Mouse (Mus musculus) yolk sac, embryonic 10.5 days (tissue): Measurements from ENCODE around the gene Tdrkh.
A peak's percentile ranks its signal among the peaks of the same experiment; 100 is the strongest.

Source experiments
- DNase-seq: peaks from one replicate; pipeline ENCODE4 v3.0.0-alpha.2; 2017; ENCODE audit warnings: low spot score

Tdrkh gene

DNA sequence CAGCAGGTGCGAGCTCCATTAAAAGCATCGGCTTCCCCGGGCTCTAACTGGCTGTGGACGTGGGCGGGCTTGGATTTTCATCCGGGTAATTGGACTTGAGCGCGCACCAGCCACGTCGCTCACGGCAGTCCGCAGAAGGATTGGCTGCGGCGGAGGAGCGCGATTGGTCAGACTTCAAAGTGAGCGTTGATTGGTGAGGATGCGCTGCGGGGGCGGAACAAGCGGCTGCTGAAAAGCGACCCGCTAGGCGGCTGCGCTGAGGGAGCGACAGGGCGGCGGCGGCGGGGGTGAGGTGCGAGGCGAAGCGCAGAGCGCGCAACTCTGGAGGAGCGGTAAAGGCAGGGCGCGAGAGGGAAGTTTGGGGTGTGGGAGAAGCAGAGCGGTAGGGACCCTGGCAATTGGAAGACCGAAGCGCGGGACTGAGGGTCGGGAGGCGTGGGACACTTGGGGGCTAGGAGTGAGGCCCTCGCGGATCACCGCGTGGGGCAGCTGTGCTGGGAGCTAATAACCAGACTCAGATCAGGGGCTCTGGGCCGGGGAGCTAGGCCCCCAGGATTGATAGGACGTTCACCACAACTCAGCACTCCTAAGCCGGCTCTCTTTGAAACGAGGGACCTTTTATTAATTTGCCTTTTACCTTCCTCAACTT is at the start of gene Tdrkh:
TSS of gene Tdrkh (plus strand) at position 243 of the 649 bp plus-strand sequence.
- DNase-seq, result peak; percentile 95

DNA sequence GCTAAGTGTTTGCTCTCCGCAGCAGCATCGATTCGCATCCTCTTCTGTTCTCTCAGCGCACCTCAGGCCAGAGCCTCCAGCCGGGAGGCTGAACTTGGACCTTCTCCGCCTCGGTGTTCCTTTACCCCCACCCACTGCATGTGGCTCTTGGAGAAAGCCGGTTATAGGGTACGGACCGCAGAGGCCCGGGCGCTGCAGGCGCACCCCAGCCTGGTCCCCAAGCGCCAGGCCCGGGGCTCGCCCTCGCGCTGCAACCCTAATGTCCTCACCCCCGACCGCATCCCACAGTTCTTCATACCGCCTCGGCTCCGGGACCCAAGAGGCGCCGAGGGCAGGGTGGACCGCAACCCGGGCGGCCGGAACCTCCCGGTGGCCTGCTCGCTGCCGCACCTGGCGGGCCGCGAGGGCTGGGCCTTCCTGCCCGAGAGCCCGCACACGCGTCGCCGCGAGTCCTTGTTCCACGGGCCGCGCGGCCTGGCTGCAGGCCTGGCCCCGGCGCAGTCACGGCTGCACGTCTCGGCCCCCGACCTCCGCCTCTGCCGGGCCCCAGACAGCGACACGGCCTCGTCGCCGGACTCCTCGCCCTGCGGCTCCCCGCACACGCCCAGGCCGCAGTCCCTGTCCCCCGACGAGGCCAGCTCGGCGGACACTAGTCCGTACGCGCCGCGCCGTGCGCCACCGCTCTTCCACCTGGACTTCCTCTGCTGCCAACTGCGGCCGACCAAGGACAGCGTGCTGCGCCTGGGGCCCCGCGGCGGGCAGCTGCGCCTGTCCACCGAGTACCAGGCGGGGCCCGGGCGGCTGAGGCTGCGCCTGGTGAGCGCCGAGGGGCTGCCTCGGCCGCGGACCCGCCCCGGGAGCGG is 49.6 kb upstream of the Tdrkh start:
- peak; percentile 43 for DNase-seq

DNA sequence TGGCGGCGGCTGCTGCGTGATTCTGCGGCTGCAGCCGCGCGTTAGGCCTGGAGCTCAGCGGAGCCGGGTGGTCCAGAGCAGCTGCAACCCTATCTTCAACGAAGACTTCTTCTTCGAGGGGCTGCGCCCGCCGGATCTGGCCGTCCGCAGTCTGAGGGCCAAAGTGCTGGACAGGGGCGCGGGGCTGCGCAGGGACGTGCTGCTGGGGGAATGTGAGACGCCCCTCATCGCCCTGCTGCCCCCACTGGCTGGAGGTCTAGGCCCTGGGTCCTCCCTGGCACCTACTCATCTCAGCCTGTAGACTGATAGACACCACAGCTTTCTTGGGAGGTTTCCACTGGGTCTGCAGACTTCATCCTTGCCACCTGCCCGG is 48.9 kb upstream of the Tdrkh start:
- no peak for DNase-seq

DNA sequence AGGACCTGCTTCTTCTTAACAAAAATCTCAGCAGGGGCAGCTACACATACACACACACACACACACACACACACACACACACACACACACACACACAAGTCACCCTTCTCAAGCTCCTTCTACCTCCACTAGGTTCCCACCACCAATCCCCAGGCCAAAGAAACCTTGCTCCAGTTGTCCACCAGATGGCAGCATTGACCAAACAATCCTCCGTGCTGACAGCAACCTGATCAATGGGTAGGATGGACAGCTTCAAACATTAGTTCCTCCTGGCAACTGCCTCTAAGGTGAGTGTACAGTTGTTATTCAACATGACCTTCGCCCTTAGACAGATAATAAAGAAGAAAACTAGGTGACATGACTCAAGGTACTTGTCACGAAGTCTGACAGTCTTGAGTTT is 46.3 kb upstream of the Tdrkh start:
- peak; percentile 76 for DNase-seq

DNA sequence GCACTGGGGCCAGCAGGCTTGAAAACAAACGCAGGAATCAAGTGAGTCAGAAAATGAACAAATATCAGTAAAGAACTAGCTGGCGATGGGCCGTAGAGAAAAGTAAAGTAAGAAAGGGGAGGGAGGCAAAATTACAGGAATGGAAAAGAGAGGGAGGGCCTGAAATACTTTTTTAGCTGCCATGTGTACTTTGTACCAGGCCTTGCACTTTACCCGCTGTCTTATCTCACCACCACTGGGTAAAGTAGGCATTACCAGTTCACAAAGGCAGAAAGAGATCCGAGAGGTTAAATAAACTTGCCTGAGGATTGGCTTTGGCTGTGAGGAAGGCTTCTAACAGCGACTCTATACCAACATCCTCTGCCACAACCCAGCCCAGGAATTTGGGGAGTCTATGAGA is 45.6 kb upstream of the Tdrkh start:
- no peak for DNase-seq

DNA sequence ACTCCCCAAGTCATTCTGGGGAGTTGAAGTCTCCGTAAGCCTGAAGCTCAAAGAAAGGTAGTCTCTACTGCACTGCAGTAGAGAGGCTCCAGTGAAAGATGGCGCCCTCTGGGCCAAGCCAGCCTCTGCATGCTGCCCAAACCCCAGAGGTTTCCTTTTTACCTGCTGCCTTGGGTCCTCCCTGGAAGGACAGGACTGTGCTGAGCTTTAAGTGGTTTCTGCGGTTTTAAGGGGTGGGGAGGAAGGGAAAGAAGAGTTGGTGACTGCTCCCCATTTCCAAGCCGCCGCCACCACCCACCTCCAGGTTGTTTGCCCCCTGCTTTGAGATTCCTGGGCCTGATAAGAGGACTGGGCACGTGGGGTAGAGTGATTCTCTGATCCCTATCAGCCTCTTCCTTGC is 44.4 kb upstream of the Tdrkh start:
- DNase-seq, result no peak

DNA sequence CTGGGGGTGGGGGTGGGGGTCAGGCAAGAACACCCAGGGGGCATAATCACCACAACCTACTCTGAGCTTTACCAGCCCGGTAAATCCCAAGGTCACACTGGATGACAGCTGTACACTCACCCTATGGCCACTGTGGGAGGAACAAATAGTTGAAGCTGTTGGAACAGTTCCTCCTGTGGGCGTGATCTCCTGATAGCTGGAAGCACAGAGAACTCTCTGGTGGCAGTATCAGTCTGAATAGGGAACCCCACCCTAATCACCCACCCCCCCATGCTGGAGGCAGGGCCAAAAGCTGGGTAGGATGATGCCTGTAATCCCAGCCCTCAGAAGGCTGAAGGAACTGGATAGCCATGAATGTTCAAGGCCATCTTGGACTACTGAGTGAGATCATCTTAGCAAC is 43.4 kb upstream of the Tdrkh start:
- DNase-seq, result no peak

DNA sequence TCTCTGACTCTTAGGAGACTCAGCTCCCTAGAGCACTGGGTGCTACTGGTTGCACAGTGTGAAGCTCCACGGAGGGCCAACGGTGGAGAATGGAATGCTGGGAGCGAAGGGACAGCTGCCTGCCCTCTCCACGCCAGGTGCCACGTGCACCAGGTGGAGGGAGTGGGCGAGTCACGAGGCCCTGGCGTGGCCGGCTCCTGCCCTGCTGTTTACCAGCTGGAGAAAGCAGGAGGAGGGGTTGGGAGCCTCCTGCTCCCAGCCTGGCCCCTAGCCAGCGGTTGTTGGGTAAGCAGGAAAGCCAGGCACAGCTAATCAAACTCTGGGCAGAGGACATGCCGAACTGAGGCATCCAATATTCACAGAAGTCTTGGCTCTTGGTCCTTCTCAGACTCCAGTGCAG is 41.4 kb upstream of the Tdrkh start:
- DNase-seq, result no peak

DNA sequence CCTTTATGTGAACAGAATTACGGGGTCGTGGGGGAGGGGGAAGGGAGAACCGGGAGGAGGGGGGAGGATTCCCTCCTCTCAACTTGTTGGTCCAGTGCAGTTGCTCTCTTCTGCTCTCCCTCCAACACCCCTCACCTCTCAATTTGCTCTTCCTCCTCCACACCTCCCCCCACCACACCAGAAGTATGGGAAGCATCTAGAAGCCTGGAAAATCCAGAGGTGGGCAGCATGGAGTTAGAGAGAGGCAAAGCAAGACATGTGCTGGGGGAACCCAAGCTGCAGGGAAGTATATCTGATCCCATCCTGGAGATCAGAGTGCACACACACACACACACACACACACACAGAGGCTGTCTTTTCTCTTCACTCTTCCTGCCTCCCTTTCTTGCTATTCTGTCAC is 41.0 kb upstream of the Tdrkh start:
- DNase-seq, result no peak

DNA sequence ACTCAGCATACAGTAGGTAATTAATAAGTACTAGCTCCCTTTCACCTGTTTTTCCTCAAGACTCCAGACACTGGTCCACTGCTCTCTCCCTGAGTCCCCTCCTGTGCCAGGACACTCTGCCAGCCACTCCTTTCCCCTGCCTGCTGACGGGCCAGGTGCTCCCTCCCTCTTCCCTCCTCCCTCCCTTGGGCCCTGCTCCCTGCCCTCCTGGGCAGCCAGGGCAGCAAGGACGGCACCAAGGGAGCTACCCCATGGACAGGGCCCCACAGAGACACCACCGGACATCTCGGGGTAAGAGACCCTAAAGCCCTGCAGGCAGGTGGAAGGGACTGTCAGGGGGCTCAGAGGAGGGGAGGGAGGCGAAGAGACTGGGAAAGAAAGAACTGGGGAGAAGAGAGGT is 40.4 kb upstream of the Tdrkh start, which contains the start of gene Rorc:
TSS of gene Rorc (plus strand) at position 154 of the 400 bp plus-strand sequence.
- DNase-seq, result no peak

DNA sequence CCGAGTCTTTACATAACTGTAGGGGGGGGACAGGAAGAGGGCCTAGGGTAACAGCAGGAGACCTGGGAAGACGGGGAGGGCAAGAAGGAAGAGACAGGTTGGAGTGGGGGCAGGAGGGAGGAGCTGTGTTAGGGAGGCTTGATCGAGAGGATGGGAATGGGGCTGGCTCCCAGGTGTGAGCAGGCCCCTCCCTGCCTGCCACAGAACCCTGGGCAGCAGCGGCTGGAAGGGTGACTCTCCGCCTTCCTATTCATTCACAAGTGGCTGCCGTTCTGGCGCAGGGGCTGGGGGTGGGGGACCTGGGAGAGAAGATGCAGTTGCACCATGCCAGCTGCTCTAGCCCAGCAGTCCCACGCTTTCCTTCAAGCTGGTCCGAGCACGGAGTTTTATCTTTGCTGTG is 40.0 kb upstream of the Tdrkh start:
- DNase-seq, result no peak

DNA sequence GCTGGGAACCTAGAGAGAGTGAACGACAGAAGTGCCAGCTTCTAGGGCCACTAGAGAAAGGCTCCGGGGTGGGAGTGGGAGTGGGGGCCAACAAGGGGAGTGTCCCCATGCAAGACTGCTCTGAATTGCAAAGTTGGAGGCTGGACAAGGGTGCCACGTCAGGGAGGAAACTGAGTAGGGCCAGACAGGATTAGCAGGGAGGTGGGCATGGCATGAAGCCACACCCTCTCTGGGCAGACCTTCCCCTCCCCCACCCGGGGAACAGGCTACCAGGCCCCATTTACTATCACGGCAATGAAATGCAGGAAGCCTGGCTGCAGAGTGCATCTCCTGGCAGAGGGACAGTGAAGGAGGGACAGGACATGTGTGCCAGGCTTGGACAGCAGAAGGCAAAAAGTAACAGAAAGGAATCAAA is 39.5 kb upstream of the Tdrkh start:
- DNase-seq, result peak; percentile 13

DNA sequence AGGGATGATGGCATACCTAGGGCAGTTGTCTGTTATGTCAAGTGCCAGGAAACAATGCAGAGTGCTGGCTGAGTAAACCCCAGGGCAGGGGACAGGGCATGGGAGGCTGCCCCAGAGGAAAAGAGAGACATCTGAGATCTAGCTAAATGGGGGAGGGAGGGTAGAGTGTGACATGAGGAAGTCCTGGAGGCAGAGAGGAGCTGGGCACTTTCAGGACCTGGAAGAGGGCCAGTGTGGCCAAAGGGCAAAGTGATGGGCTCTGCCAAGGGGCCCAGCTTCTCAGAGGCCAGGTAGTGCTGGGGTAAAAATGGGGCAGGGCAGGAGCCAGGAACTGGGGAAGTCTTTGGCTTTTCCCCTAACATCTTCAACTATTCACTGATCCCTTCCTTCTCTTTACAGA is 38.4 kb upstream of the Tdrkh start:
- DNase-seq, result no peak

DNA sequence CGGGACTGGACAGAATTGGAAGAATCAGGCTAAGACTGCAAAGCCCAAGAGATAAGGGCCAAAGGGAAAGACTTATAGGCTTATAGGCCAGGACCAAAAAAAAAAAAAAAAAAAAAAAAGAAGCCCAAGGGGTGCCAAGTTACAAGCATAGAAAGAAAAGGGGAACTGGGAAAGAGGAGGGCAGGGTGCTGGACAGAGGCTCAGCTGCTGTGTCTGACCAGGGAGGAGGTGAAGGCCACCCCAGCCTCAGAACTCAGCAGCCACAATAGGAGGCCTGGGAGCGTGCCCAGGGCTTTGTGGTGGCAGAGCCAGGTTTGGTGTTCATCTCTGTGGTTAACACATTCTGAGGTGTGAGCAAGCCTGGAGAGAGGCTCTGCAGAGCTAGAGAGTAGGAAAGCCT is 37.9 kb upstream of the Tdrkh start:
- DNase-seq, result no peak

DNA sequence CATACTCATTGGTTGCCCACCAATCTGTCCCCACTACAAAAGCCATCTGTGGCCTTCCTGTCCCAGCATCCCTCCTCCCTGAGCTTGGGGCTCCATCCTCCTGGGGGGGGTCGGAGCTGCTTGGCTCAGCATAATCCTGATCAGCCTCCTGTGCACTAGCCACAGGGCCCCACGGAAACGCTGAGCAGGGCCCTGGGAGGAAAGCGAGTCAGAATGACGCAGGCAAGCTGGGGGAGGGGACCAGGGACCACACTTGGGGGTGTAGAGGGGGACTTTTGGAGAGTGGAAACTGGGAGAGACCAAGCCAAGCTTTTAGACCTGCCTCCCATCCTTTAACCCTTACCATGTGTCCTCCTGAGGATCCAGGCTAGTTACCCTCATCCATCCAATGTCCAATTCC is 37.2 kb upstream of the Tdrkh start:
- no peak for DNase-seq

DNA sequence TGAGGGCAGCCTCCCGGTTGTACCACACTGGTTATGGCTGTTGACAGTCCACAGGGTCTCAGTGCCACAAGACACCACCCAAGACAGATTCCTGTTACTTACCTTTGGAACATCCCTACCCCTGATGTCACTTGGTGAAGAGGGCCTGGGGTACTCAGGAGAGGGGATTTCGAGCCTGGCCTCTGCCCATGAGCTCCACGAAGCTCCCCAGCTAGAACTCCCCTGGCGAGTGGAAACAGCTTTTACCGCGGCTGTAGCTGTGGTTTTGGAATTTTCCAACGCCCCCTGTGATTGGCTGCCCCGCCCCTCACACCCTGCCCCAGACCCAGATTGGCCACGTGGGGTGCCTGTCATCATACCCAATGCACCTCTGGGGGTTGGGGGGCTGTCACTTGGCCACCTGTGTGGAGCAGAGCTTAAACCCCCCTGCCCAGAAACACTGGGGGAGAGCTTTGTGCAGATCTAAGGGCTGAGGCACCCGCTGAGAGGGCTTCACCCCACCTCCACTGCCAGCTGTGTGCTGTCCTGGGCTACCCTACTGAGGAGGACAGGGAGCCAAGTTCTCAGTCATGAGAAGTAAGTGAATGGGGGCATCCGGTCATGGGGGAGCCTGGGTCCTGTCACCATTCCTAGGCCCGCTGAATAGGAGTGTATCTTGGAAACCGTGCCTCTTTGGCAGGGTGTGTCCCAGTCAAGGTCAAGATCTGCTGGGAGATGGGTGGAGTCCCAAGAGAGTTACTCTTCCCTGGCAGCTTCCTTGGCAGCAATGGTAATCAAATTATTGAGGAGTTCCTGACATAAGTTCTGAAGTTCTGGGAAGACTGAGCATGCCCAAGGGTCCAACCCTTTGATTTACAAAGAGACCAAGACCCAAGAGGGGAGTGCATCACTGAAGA is 35.8 kb upstream of the Tdrkh start:
- no peak for DNase-seq

DNA sequence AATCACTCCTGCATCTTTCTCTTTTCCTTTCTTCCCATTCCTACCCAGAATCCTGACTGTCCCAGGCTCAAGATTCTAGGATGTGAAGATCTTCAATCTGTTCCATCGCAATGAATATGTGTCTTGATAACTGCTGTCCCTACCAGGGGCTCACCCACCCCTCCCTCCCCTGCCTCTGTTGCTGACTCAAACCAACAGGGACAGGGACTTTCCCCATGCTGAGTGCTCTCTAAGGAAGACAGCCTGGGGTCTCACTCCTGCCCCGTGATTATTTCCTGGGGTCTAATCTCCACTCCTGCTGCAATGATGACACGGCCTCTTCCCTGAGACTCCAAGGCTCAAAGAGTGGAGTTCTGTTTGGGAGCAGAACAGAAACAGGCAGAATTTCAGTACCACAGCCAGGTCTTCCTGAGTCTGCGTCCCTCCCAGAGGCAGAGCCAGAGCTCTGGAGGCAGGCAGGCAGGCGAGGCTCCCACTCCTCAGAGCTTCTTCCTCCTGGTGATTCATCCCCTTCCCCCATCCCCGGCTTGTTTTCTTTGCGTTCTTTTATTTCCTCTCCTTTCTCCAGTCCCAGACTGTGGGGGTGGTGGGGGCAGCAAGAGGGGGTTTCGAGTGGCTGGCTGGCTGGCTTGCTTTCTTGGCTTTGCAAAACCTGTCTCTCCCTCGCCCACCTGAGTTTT is 33.1 kb upstream of the Tdrkh start:
- no peak for DNase-seq

DNA sequence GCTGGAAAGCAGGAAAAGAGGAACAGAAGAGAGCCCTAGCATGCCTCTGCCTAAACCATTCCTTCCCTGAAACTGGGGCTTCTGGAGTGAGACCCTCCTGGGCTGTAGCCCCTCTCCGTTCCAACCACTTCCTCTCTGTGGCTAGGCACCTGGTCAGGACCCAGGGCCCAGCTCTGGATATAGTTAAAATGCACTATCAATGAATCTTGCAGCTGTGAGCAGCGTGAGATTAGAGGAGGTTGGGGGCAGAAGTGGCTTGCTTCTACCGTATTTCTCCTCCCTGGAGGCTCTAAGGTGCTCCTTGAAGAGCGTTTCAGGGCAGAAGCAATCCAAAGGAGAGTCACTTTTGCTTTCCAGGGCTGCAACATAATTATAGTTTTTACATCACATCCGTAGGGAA is 30.8 kb upstream of the Tdrkh start:
- DNase-seq, result no peak

DNA sequence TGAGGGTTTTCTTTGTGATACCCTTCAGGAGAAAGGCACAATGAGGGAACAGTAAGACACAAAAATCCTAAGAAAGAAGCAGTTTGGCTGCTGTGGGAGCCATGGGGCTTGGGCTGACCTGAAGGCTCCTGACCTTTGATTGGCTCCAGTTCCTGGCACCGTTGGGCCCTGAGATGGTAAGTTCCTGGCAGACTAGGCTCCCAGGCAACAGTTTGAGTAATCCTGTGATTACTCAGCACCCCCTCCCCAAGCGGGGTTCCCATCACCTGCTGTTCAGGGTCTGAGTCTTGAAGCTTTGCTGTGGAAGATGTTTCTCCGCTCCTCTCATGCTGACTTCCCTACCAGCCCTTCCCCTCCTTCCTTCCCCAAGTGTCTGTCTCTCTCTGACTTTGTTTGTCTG is 29.6 kb upstream of the Tdrkh start:
- no peak for DNase-seq

DNA sequence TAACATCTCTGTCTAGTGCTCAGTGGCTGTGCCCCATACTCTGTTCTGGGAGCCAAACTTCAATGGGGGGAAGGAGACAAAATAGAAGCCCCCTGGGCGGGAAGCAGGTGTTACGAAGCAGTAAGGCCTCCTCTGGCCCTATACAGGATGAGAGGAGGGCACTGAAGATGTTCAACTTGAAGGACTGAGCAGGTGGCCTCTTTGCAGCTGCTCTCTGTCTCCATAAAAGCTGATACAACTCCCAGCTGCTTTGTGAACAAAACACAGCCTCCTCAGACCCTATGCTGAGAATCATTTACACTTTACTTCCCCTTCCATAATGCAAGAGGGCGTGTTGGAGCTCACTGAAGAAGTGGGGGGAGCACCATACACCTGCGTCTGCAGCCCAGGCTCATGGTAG is 26.4 kb upstream of the Tdrkh start:
- DNase-seq, result no peak

DNA sequence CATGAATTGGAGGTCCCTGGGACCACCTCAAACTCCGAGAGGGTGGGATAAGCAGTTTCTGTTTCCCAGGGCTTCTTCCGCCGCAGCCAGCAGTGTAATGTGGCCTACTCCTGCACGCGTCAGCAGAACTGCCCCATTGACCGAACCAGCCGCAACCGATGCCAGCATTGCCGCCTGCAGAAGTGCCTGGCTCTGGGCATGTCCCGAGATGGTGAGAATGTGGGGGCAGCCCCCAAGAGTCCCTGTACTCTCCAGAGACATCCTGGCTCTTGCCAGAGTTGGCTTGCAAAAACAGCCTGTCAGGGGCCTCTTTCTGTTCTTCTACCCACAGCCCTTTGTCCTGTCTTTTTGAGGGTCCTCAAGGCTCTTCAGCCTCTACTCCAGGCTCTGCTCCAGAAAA is 25.7 kb upstream of the Tdrkh start:
- DNase-seq, result no peak

DNA sequence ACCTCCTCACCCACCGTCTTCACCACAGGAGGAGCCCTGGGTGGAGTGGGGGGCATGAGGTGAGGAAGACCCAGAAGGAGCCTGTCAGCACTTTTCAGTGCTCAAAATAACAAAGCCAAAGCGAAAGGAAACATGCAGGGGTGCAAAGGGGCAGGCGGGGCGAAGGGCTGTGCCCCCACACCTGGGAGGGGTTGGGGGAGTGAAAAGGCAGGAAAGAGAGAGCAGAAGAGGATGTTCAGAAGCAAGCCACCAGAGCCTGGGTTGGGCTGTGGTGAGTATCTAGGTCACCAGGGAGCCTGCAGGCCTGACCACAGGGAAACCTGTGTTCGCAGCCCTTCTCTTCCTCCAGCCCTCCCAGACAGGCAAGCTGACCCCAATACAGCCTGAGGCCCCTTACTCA is 25.0 kb upstream of the Tdrkh start:
- no peak for DNase-seq
